Mouse (Mus musculus) lung, postnatal 4 days (tissue): Measurements from ENCODE around the gene Pdpr.
"Not testable (repeated sequence)": the region's sequence is repeated elsewhere in the genome, so short reads cannot be mapped to it uniquely, and the experiment has no call there.

Source experiments
- DNase-seq, 2 experiments: peaks; one replicate each; pipeline ENCODE4 v3.0.0; 2021

Gene Pdpr

DNA sequence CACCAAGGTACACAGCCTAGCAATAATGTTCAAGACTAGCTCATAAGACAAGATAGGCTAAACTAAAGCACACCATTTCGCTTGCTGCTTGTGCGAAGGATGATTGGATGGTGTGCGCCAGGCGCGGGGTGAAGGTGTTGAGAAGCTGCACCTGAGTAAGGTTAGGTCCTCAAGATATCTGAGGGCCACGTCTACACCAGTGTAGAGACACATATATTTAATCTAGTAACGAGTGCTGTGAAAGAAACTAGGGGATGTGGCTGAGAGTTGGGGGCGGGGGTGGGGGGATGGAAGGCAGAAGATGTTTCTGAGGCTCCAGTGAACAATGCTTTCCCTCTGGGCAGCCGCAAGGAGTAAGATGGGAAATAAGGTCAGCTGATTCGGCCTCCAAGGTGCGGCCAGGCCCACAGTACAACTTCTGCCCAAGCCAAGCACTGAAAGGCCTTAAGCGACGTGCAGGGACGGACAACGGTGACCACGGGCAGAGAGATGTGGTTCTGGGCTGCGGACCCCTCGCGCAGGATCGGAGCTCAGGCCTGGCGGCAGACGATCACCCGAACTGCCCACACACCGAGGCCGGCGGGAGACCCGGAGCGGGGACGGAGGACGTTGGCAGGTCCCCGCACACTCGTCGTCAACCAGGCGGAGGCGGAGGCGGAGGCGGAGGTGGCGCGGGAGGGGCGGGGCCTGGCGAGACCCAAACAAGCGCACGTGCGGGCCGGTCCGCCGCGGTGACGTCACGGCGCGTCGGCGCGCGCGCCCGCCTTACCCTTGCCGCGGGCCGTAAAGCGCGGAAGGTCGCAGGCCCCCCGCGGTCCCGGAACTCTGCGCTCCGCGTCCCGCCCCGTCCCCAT is at the start of gene Pdpr:
TSS of gene Pdpr (plus strand) at position 766 of the 854 bp plus-strand sequence.
- DNase-seq = peak; percentile 95 to 97

DNA sequence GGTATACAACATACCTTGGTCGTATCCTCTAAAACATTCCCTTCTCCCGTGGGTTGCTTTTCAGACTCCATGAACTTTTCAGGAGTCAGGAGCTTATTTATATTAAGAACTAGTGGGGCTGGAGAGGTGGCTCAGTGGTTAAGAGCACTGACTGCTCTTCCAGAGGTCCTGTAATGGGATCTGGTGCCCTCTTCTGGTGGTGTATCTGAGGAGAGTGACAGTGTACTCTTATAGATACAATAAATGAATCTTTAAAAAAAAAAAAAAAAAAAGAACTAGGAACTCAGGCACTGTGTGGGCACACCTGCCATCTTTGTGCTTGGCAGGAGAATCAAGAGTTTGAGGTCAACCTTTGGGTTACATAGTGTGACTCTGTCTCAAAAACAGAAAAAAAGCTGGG is 45.7 kb upstream of the Pdpr start:
- DNase-seq = no peak

DNA sequence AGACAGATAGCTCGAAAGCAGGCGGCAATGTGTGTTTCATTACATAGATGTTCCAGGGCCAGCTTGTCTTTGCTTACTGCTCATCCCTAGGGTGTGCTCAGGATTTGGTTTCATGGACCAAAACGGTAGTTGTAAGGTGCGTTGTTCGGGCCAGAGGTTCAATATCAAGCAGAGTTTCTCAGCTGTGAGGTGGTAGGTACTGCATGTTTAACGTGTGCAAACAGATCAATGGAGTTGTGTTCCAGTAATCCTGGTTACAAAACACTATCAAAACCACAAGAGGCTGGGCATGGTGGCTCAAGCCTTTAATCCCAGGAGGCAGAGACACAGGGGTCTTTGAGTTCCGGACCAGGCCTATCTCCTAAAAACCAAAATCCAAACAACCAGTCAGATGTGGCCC is 45.3 kb upstream of the Pdpr start:
- no peak for DNase-seq

DNA sequence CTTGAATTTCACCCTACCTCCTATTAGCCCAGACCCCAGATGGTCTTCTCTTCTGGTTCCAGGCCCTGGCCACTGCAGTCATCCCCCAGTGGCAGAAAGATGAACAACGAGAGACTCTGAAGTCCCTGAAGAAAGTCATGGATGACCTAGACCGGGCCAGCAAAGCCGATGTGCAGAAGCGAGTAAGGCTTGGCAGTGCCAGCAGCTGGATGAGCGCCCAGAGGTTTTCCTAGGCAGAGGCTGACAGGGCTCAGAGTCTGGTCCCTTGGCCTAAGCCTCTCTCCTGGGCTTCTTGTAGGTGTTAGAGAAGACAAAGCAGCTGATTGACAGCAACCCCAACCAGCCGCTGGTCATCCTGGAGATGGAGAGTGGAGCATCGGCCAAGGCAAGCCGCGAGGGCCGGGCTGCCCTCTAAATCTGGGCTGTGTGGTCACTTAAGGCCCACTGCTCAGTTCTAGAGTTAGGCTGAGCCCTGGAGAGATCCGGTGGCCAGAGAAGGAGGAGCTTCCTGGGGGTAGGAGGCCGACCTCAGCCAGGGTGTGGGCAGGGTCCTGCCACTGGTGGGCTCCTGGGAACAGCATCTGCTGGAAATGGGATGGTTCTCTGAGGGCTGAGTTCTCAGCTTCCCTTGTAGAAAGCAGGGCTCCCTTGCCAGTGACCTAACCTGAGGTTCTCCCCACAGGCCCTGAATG is 40.5 kb upstream of the Pdpr start:
- no peak for DNase-seq

DNA sequence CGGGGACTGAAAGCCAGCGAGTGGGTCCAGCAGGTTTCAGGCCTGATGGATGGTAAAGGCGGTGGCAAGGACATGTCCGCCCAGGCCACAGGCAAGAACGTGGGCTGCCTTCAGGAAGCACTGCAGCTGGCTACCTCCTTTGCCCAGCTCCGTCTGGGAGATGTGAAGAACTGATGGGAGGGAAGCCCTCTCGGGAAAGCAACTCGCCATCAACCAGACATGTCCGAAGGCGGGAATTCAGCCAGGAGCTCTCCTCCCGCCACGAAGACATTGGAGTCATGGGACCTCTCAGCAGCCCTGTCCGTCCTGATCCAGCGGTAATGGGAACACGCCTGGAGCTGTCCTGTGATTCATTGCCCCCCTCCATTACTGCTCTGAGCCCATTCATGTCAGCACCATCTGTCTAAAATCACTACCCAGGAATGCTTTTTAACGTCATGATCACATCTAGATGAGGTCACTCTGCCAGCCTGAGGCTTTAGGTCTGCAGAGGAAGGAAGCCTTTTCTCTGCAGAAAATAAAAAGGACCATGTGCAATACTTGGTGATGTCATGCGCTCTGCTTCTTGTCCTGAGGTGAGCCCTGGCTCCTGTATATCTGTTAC is 39.3 kb upstream of the Pdpr start:
- no peak for DNase-seq

DNA sequence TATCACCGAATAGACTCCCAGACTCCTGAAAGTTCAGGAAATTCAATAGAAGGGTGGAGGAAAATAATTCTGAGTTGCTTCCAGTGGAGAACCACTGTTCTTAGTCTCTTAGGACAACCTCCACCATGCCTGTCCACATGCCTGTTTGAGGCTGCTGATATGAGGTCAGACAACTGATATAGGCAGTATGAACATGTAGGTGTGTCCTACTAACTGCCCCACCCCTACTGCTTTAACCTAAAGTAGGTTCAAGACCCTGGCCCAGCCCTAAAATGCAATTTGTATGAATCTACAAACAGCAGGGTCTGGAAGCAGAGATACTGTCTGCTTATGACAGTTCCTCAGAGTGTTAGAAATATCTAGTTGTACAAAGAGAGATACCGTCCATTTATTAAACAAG is 38.8 kb upstream of the Pdpr start:
- DNase-seq = no peak

DNA sequence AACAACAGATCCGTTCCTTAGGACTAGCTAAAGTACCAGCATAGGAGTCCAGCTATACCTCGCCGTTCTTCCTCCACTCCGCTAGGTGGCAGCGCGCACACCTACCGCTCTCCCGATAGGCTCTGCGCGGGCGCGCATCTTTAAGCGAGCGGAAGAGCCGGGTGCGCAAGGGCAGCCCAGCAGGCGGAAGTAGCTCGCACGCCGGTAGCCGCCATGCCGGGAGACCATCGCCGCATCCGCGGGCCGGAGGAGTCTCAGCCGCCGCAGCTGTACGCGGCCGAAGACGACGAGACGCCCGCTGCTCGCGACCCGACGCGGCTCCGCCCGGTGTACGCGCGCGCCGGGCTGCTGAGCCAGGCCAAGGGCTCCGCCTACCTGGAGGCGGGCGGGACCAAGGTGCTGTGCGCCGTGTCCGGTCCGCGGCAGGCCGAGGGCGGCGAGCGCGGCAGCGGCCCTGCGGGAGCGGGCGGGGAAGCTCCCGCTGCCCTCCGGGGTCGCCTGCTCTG is 38.2 kb upstream of the Pdpr start, which contains the start of gene Exosc6:
TSS of gene Exosc6 (plus strand) at position 182 of the 506 bp plus-strand sequence.
- DNase-seq = peak; percentile 93 to 95

DNA sequence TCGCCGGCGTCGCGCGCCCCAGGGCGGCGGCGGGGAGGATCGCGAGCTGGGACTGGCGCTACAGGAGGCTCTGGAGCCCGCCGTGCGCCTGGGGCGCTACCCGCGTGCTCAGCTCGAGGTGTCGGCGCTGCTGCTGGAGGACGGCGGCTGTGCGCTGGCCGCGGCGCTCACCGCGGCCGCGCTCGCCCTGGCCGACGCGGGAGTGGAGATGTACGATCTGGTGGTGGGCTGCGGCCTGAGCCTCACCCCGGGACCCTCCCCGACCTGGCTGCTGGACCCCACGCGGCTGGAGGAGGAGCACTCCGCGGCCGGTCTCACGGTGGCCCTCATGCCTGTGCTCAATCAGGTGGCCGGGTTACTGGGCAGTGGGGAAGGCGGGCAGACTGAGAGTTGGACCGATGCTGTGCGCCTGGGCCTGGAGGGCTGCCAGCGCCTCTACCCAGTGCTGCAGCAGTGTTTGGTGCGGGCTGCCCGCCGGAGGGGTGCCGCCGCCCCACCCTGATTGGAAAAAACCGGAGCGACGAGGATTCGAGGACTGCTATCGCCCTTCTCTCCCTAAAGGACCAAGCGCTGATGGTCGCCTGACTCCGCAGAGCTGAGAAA is 37.6 kb upstream of the Pdpr start:
- peak; percentile 37 to 60 for DNase-seq

DNA sequence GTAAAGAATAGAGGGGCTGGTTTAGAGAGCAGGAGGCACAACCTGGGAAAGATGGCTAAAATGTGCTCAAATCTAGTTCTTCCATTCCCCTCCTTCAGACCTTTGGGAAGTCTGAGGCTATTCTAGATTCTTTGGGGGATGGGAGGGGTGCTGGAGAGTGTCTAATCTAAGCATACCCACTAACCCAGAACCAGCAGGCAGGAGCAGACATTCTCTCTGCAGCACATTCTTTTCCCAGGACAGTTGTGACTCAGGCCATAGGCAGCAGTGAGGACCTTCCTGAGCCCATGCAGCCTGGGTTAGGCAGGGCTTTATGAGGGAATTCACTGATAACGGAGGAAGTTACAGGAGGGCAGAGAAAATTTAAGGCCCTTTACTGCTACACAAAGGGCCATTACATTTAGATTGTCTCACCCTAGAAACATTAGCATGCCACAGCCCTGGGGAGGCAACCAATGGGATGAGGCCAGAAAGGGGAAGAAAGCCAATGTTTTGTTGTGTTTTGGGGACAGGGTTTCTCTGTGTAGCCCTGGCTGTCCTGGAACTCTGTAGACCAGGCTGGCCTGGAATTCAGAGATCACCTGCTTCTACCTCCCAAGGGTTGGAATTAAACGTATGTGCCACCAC is 35.4 kb upstream of the Pdpr start:
- no peak for DNase-seq

DNA sequence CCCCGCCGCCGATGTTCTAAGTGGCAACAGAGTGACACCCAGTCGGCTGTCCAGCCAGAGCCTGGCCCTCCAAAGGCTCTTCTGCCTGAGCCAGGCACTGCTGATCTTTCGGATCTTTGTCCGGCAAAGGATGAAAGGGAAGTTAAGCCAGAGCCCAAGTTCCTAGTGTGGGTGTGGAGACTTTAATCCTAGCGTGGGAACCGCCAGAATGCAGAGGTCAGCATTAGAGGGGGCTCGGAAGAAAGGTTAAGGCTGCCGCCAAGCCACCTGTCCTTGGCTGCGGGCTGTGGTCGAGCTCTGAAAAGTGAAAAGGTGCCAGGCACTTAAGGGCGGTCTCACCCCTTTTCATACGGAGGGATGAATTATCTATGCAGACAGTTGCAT is 32.8 kb upstream of the Pdpr start:
- no peak for DNase-seq

DNA sequence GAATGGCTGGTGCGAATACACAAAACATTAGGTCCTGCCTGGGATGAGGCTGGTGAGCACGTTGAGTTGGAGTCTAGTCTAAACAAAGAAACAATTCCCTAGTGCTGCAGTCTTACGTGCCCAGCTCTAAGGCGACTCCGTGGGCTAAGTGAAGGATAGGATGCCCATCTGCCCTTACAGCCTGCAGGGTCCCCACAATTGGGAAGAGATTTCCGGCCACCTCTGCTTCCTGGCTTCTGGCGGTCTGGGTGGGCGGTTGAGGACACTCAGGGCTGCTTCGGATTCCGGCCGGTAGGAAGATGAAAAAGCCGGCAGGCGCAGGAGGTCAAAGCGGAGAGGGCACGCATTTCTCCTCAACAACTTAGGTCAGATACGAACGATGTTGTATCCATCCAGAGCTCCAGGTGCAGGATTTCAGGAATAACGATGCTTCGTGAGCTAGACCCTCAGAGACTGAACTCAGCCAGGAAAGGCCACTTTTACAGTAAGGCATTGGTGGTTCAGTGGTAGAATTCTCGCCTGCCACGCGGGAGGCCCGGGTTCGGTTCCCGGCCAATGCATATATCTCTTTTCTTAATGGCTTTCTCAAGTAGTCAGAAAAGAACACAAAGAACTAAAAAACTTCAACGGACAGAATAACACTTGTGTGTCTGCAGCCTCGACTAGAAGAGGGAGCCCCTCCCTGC is 32.2 kb upstream of the Pdpr start:
- DNase-seq = peak; percentile 81 to 91

DNA sequence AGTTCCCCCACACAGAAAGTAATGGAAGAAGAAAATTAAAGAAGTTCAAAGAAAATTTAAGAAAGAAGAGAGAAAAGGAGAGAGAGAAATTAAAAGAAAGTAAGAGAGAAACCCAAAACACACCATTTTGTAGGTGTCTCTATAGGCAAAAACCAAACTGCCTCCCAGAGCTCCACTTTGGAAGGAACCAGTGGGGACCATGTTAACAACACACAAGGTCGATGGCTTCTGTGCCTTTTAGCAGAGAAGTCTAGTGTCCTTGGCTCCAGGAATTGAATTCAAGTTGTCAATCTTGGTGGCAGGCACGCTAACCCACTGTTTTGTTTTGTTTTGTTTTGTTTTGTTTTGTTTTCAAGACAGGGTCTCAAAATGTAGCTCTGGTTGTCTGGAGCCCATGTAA is 31.5 kb upstream of the Pdpr start:
- no peak for DNase-seq

DNA sequence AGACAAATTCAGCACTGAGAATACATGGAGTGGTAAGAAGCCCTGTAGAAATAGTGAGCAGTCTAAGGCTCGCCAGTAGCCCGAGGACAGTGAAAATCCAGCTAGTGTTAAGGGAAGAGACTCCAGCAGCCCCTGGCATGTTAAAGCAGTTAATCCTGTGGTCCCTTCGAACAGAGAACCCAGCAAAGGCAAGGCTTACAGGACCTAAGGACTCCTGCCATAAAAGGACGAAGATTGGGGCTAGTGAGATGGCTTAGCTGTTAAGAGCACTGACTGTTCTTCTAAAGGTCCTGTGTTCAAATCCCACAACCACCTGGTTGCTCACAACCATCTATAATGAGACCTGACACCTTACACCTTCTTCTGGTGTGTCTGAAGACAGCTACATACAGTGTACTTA is 28.1 kb upstream of the Pdpr start:
- DNase-seq = no peak

DNA sequence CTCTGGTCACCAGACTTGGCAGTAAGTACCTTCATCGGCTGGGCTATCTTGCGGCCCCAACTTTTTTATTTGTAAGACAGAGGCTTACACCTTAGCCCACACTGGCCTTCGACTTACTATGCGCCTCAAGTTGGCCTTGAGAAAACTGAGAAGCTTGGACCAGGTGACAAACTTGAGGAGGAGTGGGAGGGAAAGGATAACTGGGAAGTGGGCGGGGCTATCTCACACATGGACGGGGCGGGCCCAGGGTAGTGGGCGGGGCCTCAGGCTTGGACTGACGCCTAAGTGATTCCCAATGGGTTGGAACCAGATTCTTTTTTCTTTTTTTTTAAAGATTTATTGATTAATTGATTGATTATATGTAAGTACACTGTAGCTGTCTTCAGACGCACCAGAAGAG is 27.0 kb upstream of the Pdpr start:
- no peak for DNase-seq

DNA sequence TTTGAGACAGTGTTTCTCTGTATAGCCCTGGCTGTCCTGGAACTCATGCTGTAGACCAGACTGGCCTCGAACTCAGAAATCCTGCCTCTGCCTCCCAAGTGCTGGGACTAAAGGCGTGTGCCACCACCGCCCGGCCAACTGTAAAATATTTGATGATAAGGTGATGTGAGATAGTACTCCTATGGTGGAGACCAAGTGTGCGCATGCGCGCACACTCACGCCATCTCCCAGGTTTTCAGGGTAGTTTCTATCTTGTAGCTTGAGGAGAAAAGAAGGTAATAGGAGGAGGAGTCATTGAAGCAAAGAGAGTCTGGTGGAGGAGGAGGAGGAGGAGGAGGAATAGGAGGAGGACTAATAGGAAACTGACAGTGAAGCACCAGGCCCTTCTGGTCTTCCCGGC is 25.8 kb upstream of the Pdpr start:
- not testable (repeated sequence) for DNase-seq

DNA sequence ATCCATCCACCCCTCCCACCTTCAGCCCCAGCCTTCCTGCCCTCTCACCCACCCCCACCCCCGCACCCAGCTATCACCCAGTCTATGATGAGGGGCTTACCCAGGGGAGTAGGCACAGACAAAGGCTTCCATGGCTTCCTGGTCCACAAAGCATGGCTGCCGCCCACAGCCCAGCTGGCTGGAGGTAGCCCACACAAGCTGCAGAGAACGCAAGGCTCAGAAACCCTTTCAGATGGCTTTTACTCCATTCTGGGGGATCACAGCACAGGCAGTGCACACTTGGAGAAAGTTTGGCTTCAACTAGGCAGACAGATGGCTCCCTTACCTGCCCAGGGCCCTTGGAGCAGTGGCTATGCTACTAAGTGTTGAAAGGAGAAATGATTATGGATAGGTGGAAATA is 18.5 kb upstream of the Pdpr start:
- DNase-seq = no peak

DNA sequence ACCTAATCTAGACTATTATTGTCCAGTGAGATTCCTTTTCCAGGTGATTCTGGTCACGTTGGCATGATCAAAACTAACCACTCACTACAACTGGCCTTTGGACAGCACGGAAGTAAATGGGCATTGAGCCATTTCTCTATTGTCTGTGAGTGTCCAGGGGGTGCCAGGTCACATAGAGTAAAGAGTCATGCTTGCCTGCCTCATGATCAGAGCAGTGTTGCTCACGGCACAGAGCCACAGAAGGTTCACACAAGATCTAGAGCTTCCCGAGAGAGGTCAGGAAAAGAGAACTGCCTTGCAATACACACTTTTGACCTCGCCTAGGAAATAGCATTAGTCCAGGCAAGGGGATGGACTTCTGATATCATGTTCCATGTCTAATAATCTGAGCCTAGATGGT is 15.0 kb upstream of the Pdpr start:
- no peak for DNase-seq

DNA sequence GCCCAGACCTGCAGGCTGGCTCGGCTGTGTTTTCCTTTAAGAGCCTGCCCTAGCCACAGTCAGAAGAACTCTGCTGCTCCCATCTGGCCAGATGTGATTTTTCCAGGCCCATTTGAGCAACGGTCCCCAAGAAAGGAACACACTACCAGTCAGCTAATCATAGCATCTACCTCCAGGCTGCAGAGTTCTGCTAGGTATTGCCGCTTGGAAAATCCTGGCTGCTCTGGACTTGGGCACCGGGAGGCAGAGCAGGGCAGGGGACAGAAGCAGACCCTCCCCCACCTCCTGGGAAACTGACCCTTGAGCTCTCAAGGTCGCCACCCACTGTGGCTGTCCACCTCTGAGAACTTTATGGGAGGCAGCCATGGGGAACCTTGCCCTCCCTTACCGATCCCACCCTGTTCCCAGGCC is 14.6 kb upstream of the Pdpr start:
- DNase-seq = peak in 1 of 2 experiments; percentile 38

DNA sequence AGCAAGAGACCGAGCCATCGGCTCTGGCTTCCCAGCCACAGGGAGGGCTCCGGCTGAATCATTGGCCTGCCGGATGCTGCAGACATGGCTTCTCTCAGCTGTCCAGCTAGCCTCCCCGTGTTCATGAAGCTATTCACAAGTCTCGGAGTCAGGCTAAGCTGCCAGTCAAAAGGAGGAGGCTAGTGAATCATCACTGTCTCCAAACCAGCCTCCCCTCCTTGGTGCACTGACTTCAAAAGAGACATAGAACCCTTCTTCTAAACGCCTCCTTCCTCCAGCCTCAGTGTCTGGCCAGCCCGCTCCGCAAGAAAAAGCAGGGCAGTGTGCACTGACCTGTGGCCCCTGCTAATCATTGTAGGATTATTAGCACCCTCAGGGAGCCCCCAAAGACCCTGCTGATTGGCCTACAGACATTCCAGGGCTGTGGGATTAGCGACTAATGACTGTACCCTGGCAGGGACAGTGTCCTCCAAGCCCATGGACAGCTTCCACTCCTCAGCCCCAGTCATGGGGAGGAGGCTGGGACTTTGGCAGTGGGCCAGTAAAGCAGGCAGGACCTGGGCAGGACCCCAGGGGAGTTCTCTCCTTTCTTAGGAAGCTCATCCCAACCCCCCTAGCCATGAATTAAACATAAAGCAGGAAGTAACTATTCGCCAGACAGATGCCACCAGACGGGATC is 12.7 kb upstream of the Pdpr start:
- DNase-seq = no peak

DNA sequence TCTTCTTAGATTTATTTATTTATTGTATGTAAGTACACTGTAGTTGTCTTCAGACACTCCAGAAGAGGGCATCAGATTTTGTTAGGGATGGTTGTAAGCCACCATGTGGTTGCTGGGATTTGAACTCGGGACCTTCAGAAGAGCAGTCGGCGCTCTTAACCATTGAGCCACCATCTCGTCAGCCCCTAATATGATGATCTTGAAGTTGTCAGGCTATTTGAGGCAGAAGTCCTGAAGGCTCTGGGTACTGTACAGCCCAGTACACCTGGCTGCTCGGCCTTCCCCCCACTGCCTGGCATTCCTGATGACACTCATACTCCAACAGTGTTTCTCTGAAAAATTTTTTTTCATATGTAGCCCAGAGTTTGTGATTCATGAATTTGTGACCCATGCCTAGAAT is 10.5 kb upstream of the Pdpr start:
- not testable (repeated sequence) for DNase-seq

DNA sequence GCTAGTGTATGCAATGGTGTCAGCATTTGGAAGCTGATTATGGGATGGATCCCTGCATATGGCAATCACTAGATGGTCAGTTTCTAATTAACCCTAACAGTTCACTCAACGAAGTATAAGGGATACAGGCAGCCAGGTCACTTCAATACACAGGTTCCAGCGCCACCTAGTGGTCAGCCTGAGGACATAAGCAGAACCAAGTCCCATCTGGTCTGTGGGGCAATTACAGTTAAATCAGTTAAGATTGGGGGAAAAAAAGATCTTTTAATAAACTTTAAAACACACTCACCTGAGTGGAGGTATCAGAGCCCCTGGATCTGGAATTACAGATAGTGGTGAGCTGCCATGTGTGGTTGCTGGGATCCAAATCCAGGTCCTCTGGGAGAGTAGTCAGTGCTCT is 4.3 kb upstream of the Pdpr start:
- peak; percentile 64 to 81 for DNase-seq

DNA sequence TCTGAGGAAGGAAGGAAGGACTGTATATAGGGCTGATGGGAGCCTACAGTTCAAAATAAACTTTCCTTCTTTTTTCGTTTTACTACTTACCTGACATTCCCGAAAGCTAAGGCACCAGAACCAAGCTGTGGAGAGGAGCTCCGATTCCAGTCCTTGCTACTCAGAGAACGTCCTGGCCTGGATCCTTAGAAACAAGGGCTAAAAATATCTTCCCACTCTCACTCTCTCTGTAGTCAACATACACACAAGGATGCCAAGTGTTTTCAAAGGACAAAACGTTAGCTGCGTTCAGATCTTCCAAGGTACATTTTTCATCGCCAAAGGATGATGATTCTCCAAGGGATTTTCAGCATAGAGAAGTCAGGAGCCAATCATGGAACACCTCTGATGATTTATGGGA is 2.7 kb upstream of the Pdpr start:
- no peak for DNase-seq
